Mouse (Mus musculus) megakaryocyte, embryonic 14.5 days (primary cell): Measurements from ENCODE around the gene Ric8a. TPM values are rescaled to one million over a fixed set of nuclear protein-coding genes. Genes with fewer than 3 reads are reported as not detected.

Experiments
- H3K27me3 ChIP-seq: replicated peaks from 2 replicates; pipeline ENCODE3; 2012; ENCODE audit warnings: inconsistent platforms
- H3K36me3 ChIP-seq: replicated peaks from 2 replicates; pipeline ENCODE3; 2012; ENCODE audit warnings: low read length, inconsistent platforms, mixed read lengths
- H3K4me1 ChIP-seq: 2 replicates; pipeline ENCODE4 v1.6.1; 2012; ENCODE audit warnings: inconsistent platforms
- H3K4me3 ChIP-seq: replicated peaks from 2 replicates; pipeline ENCODE3; 2012; ENCODE audit warnings: moderate library complexity, mild to moderate bottlenecking, inconsistent platforms
- H3K9me3 ChIP-seq: 2 replicates; pipeline ENCODE4 v1.6.1; 2012; ENCODE audit warnings: inconsistent platforms
- FLI1 ChIP-seq: IDR thresholded peaks from 2 replicates; pipeline ENCODE4 v1.6.1; 2012; ENCODE audit warnings: low read length, inconsistent platforms, mixed read lengths
- GATA1 ChIP-seq: IDR thresholded peaks from 3 replicates; pipeline ENCODE4 v1.6.1; 2012; ENCODE audit warnings: mixed read lengths, low read length, inconsistent platforms, borderline replicate concordance
- polyA plus RNA-seq: library from polyadenylated mRNA; stranded (reverse); fragments of >175 nt; gene quantifications from 2 replicates; pipeline ENCODE4 v1.2.3, GENCODE M21; 2012; ENCODE audit warnings: low replicate concordance; ENCODE audit not compliant: insufficient read depth

The Ric8a gene
- polyA plus RNA-seq, 1 experiment = 112 TPM

DNA sequence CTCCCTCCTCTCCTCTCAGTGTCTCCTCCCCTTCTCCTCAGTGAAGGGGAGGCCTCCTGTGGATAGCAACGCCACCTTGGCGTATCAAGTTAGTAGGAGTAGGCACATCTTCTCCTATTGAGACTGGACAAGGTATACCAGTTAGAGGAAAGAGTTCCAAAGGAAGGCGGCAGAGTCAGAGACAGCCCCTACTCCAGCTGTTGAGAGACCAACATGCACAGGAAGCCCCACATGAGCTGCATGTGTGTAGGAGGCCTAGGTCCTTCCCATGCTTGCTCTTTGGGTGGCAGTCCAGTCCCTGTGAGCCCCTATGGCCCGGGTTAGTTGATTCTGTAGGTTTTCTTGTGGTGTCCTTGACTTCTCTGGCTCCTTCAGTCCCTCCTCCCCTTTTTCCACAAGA is 23.4 kb upstream of the Ric8a start:
- Histone ChIP-seq H3K27me3 (peaks cover 62% of the 10 kb centered on the region), H3K4me1 (peaks cover 17% of the 10 kb centered on the region), H3K4me3 (no peak overlapping the region), H3K36me3 (no peaks in the 10 kb centered on the region), H3K9me3 (no peaks in the 10 kb centered on the region)
- TF ChIP-seq GATA1 (no peak), FLI1 (no peak)

DNA sequence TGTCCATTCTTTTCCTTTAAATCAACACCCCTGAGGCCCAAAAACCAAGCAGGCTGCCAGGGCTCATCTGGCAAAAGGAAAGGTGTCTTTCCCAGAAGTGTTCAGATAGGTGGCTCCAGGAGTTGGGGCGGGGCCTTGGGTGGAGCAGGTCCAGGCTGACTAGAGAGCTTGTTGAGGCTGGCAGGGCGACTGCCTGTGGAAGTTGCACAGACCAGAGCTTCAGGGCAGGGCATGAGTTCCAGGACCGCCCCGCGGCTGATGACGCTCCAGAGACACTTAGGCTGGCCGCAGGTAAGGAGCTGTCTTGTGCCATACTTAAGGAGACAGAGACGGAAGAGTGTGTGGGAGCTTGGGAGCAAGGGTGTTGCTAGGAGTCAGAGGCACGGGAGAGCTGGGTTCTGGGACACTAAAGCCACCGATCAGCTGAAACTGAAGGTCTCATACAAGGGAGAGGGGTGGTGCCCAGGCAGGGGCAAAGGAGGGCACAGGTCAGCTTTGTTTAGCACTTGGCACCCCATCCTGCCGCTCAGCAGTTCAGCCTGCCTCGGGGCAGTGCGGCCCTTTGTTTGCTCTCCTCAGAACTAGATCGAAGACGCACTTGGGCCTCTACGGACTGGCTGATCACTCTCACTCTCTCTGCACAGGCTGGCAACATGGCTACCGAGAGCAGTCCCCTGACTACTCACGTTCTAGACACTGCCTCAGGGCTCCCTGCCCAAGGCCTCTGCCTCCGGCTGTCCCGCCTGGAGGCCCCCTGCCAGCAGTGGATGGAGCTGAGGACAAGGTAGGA is 21.6 kb upstream of the Ric8a start, which contains the start of gene Urah:
Urah (plus strand) TSS at position 51 of the 790 bp plus-strand sequence.
- TF ChIP-seq FLI1 (no peak), GATA1 (no peak)
- no peaks in the 10 kb centered on the region for H3K9me3 ChIP-seq
- H3K36me3 ChIP-seq = no peaks in the 10 kb centered on the region
- peaks cover 76% of the 10 kb centered on the region for H3K27me3 ChIP-seq
- H3K4me1 ChIP-seq = peaks cover 19% of the 10 kb centered on the region
- H3K4me3 ChIP-seq = no peak within 1 kb of the TSS

DNA sequence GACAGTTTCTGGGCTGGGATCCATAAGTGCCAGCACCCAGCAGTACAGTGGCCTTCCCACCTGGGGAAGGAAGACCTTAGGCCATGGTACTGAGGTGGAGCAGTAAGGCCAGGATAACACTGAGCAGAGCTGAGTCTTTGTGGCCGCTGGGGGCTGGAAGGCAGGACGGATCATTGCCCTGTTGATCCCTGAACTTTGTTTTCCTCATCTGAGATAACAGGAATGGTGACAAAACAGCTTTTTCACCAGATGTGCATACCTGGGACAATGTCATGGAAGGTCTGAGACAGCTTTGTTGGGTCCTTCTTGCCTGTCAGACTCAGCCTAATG is 21.0 kb upstream of the Ric8a start:
- TF ChIP-seq GATA1 (no peak), FLI1 (no peak)
- Histone ChIP-seq H3K9me3 (no peaks in the 10 kb centered on the region), H3K27me3 (peaks cover 77% of the 10 kb centered on the region), H3K4me3 (no peak overlapping the region), H3K4me1 (peaks cover 19% of the 10 kb centered on the region), H3K36me3 (no peaks in the 10 kb centered on the region)

DNA sequence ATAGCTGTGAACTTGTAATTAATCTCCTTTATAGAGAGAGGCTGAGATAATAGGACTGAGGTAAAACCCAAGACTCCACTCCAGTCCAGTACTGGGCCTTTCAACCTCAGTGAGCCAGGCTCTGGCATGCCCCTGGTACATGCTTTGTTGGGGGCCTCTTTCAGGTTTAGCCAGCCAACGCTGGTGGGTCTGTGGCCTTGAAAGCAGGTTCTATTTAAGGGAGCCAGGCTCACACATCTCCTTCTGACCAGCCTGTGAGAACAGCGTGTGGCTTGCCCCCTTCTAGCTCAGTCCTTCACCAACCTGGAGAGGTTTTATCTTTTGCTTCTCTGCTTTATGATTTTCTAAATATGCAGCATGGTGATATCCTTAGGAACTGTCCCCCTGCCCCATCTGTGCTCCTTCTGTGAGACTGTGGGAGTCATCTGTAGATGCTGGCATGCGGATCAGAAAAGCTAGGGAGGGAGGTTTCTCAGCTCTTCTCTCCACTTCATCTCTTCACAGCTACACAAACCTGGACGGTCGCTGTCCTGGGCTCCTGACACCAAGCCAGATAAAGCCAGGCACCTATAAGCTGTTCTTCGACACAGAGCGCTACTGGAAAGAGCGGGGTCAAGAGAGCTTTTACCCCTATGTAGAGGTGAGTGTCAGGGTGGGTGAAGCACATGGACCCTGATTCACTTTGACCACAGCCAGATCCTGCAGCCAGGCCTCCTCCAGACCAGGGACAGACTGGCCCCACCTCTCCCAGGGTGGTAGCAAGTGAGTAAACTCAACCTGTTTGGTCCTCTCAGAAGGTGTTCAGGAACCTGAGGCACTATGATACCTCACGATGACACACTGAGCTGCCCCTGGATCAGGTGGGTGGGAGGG is 20.3 kb upstream of the Ric8a start:
- Histone ChIP-seq H3K4me3 (no peak overlapping the region), H3K4me1 (peaks cover 20% of the 10 kb centered on the region), H3K9me3 (no peaks in the 10 kb centered on the region), H3K36me3 (no peaks in the 10 kb centered on the region), H3K27me3 (peaks cover 82% of the 10 kb centered on the region)
- TF ChIP-seq FLI1 (no peak), GATA1 (no peak)

DNA sequence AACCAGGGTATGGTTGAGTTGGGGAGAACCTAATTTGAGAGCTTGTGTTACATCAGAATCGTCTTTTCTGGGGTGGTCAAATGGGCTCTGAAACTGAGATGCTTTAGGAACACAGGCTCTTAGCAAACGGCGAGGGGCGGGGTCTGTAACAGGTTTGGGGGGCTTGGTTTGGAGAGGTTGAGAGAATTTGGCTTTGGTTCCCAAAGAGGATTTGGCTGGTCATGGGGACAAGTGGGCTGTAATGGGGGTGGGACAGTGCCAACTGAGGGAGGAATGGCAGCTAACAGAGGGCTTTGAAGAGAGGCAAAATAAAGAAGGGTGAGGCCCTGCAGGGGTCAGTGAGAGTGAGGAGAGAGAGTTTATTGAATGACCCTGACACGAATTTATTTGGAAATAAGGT is 17.2 kb upstream of the Ric8a start:
- no peaks in the 10 kb centered on the region for H3K9me3 ChIP-seq
- peaks cover 88% of the 10 kb centered on the region for H3K27me3 ChIP-seq
- no peak overlapping the region for H3K4me3 ChIP-seq
- H3K4me1 ChIP-seq = peaks cover 24% of the 10 kb centered on the region
- H3K36me3 ChIP-seq = no peaks in the 10 kb centered on the region
- TF ChIP-seq GATA1 (no peak), FLI1 (no peak)

DNA sequence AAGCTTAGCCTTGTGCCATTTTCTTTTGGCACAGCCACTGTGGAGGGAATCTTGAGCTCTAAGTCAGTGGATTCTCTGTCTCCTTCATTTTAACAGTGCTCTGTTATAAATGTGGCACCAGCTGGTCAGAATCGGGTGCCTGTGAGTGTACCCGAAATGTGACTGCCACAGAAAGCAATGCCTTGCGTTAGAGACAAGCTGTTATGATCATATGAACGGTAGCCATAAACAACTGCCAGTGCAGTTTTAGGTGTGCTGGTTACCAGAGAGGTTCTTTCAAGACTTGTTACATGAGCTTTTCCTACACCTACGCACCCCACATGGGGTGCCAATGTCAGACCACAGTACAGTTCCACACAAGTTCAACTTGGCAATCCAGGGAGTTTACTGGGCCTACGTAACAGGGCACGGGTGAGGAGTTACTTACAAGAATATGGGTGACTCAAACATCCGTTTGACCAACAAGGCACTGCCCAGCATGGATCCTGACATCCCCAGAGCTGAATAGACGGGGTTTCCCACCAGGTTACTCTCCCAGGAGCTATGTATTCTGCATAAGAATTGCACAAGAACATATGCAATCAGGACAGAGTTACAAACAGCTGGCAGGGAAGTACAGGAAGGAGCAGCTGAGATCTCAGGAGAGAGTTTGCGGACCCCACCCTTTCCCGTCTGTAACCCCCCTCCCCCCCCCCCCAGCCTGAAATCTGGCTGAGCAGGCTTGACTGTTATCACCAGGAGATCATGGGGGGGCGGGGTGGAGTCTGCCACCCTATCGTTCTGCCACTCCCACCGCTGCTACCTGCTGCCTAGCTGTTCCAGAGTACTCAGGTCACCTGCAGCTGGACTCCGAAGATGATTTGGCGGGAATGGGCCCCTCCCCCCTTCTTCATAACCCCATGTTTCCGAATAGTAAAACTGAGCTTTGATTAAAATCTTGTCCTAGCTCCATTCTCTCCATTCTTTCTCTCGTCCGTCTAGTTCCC is 15.7 kb upstream of the Ric8a start:
- TF ChIP-seq GATA1 (no peak), FLI1 (no peak)
- H3K27me3 ChIP-seq = peaks cover 76% of the 10 kb centered on the region

DNA sequence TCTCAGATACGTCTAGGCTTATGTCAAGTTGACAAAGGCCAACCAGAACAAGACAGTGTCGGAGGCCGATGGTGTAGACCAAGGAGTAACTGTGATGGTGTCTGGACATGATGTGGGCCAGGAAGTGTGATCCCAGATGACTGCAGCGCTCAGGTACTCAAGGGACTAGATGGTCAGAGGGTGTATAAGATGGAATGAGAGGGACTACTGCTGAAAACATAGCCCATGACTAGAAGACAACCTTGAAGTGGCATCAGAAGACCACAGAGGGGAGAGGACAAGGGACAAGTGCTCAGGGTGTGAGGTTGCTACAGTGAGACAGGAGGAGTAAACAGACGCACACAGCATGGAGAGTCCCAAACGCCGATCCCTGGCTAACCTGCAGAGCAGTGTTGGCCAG is 13.0 kb upstream of the Ric8a start:
- Histone ChIP-seq H3K27me3 (peaks cover 57% of the 10 kb centered on the region), H3K4me1 (peaks cover 47% of the 10 kb centered on the region), H3K9me3 (no peaks in the 10 kb centered on the region), H3K4me3 (no peak overlapping the region), H3K36me3 (no peaks in the 10 kb centered on the region)
- TF ChIP-seq GATA1 (no peak), FLI1 (no peak)

More for the DNA sequence above, 15.7 kb upstream of the Ric8a start:
- peaks cover 34% of the 10 kb centered on the region for H3K4me1 ChIP-seq
- no peak overlapping the region for H3K4me3 ChIP-seq
- no peaks in the 10 kb centered on the region for H3K36me3 ChIP-seq
- no peaks in the 10 kb centered on the region for H3K9me3 ChIP-seq

DNA sequence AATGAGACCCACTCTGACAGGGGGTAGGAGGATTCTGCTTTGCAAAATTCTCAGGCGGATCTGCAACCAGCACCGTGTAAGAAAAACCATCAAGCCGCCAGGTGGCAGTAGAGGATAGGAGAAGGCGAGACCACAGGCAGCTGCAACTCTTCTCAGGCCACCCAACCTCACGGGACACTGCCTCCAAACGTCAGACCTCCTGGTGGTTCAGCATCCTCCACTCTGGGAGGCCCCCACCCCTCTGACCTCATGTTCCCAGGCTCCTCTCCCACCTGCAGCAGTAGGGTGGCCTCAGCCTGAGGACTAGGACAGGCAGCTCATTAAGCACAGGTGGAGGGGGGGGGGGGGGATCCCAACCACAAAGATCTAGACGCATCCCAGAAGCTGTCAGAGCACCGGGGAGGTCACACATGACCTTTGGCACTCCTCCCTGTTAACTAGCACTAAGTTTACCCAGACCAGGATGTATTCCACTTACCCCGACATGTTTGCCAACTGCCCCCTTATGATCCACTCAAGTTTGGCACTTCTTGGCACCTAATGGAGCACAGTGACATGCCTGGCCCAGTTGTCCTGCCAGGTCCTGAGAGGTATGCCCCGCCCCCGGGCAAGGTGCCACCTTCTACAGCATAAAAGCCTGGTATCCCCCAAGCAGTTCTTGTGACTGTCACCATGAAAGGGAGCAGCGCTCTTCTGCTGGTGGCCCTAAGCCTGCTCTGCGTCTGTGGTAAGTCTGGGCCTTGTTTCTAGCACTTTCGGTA is 11.7 kb upstream of the Ric8a start, which contains the start of gene Scgb1c1:
Scgb1c1 (plus strand) TSS at position 643 of the 761 bp plus-strand sequence.
- H3K27me3 ChIP-seq = peaks cover 46% of the 10 kb centered on the region

More for the DNA sequence above, 11.7 kb upstream of the Ric8a start, which contains the start of gene Scgb1c1:
- H3K4me1 ChIP-seq = peaks cover 51% of the 10 kb centered on the region
- H3K9me3 ChIP-seq = no peaks in the 10 kb centered on the region
- peaks cover 1% of the 10 kb centered on the region for H3K36me3 ChIP-seq
- TF ChIP-seq GATA1 (no peak), FLI1 (no peak)
- peak within 1 kb of the TSS; percentile 83 for H3K4me3 ChIP-seq
